Mouse (Mus musculus): ENCODE data around the gene Vstm2b.

- TF ChIP-seq CTCF (IDR thresholded peaks at IDR 0.05; ENCODE audit: insufficient read depth, low read length) = no peak
- TF ChIP-seq POLR2A (IDR thresholded peaks at IDR 0.05; ENCODE audit: borderline replicate concordance, extremely low read depth, low read depth, low read length) = no peak
Measured at GRCm38 (mm10) chr7:40916761-40917160, 18.6 kb downstream of the Vstm2b start.
